Mouse (Mus musculus) bone marrow macrophage, adult 2 months (primary cell): ENCODE measurements around the gene Smarcb1. TPM values are rescaled to one million over a fixed set of nuclear protein-coding genes. Genes with fewer than 3 reads are reported as not detected.

Experiments
- H3K27ac ChIP-seq: 2 replicates; pipeline ENCODE4 v1.5.1; 2012; ENCODE audit warnings: low read depth, low read length; ENCODE audit not compliant: insufficient read depth
- H3K4me1 ChIP-seq: 2 replicates; pipeline ENCODE4 v1.6.1; 2012; ENCODE audit warnings: low read length; ENCODE audit not compliant: control insufficient read depth, insufficient read depth
- H3K4me3 ChIP-seq: 2 replicates; pipeline ENCODE4 v1.5.1; 2012; ENCODE audit warnings: mild to moderate bottlenecking, low read length, moderate library complexity; ENCODE audit not compliant: insufficient read depth
- CTCF ChIP-seq: IDR thresholded peaks from 2 replicates; pipeline ENCODE4 v1.5.1; 2012; ENCODE audit warnings: low read depth, mild to moderate bottlenecking, low read length, moderate library complexity
- POLR2A ChIP-seq: IDR thresholded peaks from 2 replicates; pipeline ENCODE4 v1.6.1; 2012; ENCODE audit warnings: mild to moderate bottlenecking, low read depth, low read length, borderline replicate concordance
- polyA plus RNA-seq: library from polyadenylated mRNA; stranded (reverse); fragments of >200 nt; gene quantifications from 2 replicates; pipeline ENCODE4 v1.2.4, GENCODE M21; 2012; ENCODE audit not compliant: missing spikeins, insufficient read depth, insufficient read length

Gene Smarcb1
- polyA plus RNA-seq, 1 experiment, result 31.8 TPM

DNA sequence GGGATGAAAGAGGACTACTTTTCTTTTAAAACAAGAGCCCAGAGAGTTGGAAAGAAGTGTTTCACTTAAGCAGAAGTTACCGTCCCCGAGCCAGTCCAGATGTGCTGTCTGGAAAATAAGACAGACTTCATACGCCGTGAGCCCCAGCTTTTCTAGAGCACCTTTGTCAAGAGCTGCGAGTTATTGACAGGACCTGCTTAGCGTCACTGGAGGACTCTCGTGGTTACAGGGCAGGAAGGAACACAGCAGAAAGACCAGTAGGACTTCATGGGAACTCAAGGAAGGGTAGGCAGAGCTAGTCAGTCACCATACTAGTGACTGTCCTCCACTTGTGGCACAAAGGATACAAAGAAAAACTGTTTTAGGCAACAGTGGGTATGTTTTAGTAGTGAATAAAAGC is 5.9 kb downstream of the Smarcb1 start:
- Histone ChIP-seq H3K4me1 (peaks cover 14% of the 10 kb centered on the region), H3K27ac (no peak overlapping the region), H3K4me3 (no peak overlapping the region)
- TF ChIP-seq CTCF, result no peak
- TF ChIP-seq POLR2A, result no peak

DNA sequence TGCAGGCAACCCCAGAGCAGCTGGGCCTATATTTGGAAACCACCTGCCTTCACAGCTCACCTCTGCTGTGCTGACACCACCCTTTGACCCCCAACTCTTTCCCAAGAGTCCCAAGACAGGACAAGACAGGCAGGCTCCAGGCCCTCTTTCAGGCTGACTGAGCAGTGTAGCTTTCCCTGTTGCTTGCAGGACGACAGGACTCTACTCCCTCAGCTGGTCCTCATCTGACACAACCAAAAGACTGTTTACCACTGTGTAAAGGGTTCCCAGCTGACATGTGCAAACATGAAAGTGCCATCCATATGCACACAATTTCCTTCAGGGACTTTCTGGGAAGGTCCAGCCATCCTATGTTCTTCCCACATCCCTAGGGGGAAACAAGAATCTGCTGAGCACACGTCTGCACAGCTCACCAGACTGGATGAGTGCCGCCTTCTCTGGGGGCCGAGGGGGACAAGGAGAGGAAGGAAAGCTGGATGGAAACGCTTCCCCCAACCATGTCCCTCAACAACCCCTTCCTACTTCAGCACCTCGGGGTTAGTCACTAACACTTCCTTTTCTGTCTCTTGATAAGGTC is 8.3 kb downstream of the Smarcb1 start:
- Histone ChIP-seq H3K27ac (no peak overlapping the region), H3K4me3 (no peak overlapping the region), H3K4me1 (no peaks in the 10 kb centered on the region)
- TF ChIP-seq POLR2A, result no peak
- TF ChIP-seq CTCF, result no peak

DNA sequence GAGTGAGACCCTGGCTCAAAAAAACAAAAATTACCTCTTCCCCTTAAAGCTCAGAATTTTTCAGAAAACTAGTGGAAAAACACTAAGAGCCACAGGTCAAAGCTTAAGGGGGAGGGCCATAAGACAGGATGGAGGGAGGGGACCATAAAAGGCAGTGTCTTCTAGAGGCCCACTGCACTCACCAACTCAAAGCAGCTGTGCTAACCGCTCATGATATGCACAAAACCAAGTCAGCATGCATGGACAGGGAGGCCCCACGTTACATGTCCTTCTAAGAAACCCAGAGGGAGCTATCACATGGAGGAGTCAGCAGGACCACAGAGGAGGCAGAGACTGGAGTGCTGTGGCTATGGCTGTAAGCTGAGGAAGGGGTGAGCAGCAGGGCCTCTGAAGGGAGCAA is 10.7 kb downstream of the Smarcb1 start:
- TF ChIP-seq POLR2A (no peak), CTCF (no peak)
- Histone ChIP-seq H3K27ac (no peak overlapping the region), H3K4me1 (no peaks in the 10 kb centered on the region), H3K4me3 (no peak overlapping the region)

DNA sequence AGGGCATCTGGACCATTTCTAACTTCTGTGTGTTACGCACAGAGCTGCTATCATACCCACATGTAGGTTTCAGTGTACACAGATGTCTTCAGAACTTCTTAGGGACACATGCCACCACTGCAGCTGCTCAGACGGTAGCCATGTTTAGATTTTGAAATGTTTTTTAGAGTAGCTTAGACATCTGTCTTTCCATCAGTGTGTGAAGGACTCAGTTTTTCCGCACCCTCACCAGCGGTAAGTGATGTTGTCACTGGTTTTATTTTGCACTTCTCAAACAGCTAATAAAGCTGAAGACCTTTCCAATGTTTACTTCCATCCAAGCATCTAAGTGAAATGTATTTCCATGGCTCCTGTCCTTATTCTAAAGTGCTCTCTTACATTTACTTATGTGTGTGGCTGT is 14.5 kb downstream of the Smarcb1 start:
- no peak overlapping the region for H3K27ac ChIP-seq
- H3K4me1 ChIP-seq, result no peaks in the 10 kb centered on the region
- TF ChIP-seq POLR2A (no peak), CTCF (no peak)
- H3K4me3 ChIP-seq, result no peak overlapping the region

DNA sequence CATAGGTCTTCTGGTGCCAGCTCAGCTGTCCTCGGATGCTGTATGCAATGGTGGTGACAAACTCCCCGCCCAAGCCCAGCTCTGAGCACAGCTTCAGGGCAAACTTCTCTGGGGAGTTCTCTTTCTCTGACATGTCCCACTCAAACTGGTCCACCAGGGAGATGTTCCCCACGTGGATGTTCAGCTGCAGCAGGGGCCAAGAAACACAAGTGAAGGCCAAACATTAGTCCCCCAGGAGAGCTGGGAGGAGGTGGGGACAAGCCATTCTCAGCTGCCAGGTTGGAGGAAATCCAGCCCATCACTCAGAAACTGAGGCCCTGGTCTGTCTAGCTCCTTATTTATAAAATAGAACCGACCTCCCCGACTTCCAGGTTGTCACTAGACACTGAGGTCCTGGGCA is 17.0 kb downstream of the Smarcb1 start:
- H3K27ac ChIP-seq, result no peak overlapping the region
- no peak overlapping the region for H3K4me3 ChIP-seq
- no peak for TF ChIP-seq POLR2A
- no peaks in the 10 kb centered on the region for H3K4me1 ChIP-seq

DNA sequence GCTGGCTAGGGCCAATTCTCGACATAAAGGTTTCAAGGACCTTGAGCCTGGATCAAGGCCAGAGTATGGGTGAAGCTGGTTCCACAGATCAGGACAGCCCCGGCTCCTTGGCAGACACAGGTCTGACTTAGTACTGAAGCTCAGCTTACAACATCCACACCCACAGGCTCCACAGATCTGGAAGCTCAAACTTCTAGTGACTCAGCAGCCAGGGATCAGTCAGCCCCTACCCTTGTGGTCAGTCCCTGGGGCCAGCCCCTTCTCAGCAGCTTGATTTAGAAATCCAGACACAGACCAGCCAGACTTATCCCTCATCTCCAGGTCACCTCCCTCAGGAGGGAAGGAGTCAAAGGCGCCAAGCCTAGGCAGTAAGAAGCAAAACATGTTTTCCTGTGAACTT is 22.6 kb downstream of the Smarcb1 start:
- H3K27ac ChIP-seq, result no peak overlapping the region
- TF ChIP-seq CTCF (no peak), POLR2A (no peak)
- H3K4me3 ChIP-seq, result no peak overlapping the region
- H3K4me1 ChIP-seq, result peaks cover 7% of the 10 kb centered on the region; the same call in 1 of the 2 replicates

DNA sequence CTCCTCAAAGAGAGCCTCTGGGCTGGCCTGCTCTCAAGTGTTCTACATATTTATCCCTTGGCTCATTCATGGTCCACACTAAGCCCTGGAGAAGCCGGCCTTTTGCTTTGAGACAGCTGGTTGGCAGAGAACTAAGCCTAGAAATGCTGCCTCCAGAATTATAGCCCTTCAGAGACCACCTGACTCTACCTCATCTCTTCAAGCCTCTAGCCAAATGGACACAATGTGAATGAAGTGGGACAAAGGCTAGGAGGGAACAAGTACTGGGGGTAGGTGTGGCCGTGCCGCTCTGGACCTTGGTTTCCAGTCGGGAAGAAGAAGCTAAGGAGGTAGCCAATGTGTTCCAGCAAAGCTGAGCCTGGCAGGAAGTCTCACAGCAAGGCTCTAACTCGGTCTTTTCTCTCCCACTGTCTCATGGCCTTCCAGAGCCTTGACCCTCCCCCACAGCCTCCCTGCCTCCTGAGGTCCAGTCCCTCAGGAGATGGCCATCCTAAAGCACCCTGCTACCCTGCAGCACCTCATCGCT is 23.3 kb downstream of the Smarcb1 start:
- H3K27ac ChIP-seq, result no peak overlapping the region
- no peak overlapping the region for H3K4me3 ChIP-seq
- TF ChIP-seq POLR2A (no peak), CTCF (no peak)
- H3K4me1 ChIP-seq, result peaks cover 7% of the 10 kb centered on the region; the same call in 1 of the 2 replicates

DNA sequence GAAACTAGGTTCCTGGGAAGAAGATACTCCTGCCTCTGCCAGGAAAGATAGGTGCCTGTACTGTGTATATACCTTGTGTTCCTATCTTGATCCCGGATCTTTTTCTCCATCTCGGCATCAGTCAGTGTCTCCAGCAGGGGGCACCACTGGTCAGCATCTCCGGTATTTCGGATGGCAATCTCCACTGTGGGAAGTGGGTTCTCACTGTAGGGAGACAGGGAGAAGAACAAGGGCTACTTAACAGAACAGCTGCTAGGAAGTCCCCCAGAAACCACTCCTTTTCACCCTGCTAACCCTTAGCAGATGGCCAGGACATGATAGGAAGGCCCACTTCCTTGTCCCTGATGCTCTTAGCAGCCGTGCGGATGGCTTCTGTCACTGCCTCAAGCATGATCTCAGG is 24.0 kb downstream of the Smarcb1 start:
- TF ChIP-seq CTCF, result peak; percentile 72
- TF ChIP-seq POLR2A, result no peak
- H3K27ac ChIP-seq, result no peak overlapping the region
- H3K4me3 ChIP-seq, result no peak overlapping the region
- H3K4me1 ChIP-seq, result peaks cover 7% of the 10 kb centered on the region; the same call in 1 of the 2 replicates

DNA sequence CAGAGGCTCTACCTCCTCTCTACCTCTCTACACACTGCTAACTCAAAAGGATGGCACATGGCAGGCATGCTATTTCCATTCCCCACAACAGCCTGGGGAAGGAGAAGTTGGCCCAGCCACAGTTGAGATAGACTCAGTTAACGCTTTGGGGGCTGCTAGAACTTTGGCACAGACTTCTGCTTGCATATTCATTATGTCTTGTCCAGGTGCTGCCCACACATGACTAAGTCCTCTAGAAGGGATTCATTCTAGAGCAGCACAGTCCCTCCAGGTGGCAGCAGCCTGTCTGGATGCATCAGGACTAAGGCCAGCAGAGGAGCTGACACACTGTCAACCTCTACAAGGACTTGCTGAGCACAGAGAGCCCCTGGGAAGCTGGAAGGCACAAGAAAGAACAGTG is 25.2 kb downstream of the Smarcb1 start:
- Histone ChIP-seq H3K4me3 (no peak overlapping the region), H3K27ac (no peak overlapping the region), H3K4me1 (peaks cover 7% of the 10 kb centered on the region; the same call in 1 of the 2 replicates)
- no peak for TF ChIP-seq CTCF
- TF ChIP-seq POLR2A, result no peak

DNA sequence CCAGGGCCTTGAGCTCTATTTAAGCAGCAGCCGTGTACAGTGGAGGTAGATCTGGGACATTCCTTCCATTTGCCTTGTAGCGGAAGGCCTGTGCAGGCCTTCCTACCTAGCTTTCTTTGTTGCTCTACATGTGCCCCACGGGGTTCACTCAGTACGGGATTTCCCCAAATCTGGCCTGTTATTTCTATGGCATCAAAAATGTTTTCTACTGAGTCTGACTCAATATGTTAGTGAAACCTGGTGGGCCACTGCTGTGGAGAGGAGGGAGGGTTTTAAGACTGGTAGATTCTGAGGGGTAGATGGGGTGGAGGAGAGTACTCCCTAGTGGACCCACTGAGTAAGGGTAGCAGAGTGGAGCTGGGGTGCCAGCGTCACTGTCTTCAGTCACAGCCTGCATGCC is 25.7 kb downstream of the Smarcb1 start:
- Histone ChIP-seq H3K27ac (no peak overlapping the region), H3K4me1 (peaks cover 7% of the 10 kb centered on the region; the same call in 1 of the 2 replicates), H3K4me3 (no peak overlapping the region)
- TF ChIP-seq POLR2A, result no peak
- TF ChIP-seq CTCF, result no peak

DNA sequence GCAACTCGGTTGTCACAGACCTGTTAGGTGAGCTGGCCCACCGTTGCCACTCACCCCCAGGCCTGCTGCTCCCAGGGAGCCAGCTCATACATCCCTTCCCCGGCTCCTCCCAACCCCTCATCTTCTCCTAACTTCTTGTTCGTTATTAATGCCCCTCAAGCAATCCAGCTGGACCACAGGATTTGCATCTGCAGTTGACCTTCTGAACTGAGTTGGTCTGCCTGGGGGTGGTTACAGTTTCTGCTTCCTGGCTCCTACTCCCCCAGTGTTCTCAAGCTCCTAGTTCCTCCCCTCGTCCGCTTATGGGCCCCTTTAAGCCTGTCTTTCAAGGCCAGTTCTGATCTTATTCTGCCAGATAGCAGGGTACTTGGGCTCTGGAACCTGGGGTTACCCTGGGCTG is 26.8 kb downstream of the Smarcb1 start:
- Histone ChIP-seq H3K4me1 (peaks cover 7% of the 10 kb centered on the region; the same call in 1 of the 2 replicates), H3K27ac (no peak overlapping the region), H3K4me3 (no peak overlapping the region)
- no peak for TF ChIP-seq CTCF
- no peak for TF ChIP-seq POLR2A
